Mouse (Mus musculus) spleen, adult 2 months (tissue): ENCODE data around the gene Smim24. TPM values are rescaled to one million over a fixed set of nuclear protein-coding genes. Genes with fewer than 3 reads are reported as not detected.

ENCODE experiments used
- DNase-seq, 2 experiments: peaks; one replicate each; pipeline versions ENCODE4 v3.0.0 to v3.0.0-alpha.2; 2012 to 2021; ENCODE audit warnings: low spot score in 2 of 2, low read depth in 1 of 2
- H3K27ac ChIP-seq: fragments of 200-500 bp; 2 replicates; pipeline ENCODE4 v1.5.1; 2012; ENCODE audit warnings: low read length, inconsistent platforms; ENCODE audit not compliant: insufficient read depth
- H3K27me3 ChIP-seq: fragments of 200-500 bp; 2 replicates; pipeline ENCODE4 v1.6.1; 2012; ENCODE audit warnings: mild to moderate bottlenecking, moderate library complexity, low read length, inconsistent platforms; ENCODE audit not compliant: control insufficient read depth, insufficient read depth
- H3K36me3 ChIP-seq: fragments of 200-500 bp; 2 replicates; pipeline ENCODE4 v1.6.1; 2012; ENCODE audit warnings: mild to moderate bottlenecking, low read length, inconsistent platforms; ENCODE audit not compliant: control insufficient read depth, insufficient read depth
- H3K4me1 ChIP-seq: fragments of 200-500 bp; 2 replicates; pipeline ENCODE4 v1.6.1; 2011; ENCODE audit warnings: inconsistent platforms; ENCODE audit not compliant: control insufficient read depth, insufficient read depth, insufficient read length
- H3K4me3 ChIP-seq: fragments of 200-500 bp; 2 replicates; pipeline ENCODE4 v1.5.1; 2011; ENCODE audit warnings: mild to moderate bottlenecking, inconsistent platforms; ENCODE audit not compliant: insufficient read depth, insufficient read length; ENCODE audit errors: extremely low read depth
- CTCF ChIP-seq: fragments of 200-500 bp; IDR thresholded peaks from 2 replicates; pipeline ENCODE4 v1.5.1; 2011; ENCODE audit warnings: mild to moderate bottlenecking, inconsistent platforms; ENCODE audit not compliant: insufficient read depth, insufficient read length, insufficient replicate concordance; ENCODE audit errors: extremely low read depth
- POLR2A ChIP-seq: fragments of 200-500 bp; IDR thresholded peaks from 2 replicates; pipeline ENCODE4 v1.6.1; 2011; ENCODE audit warnings: low read depth, low read length, inconsistent platforms
- WGBS: fragments of 180-500 bp; shearing (Covaris S2); methylation state at CpG from one replicate; pipeline ENCODE4 v1.1.7; 2018; 5-methylcytosine and 5-hydroxymethylcytosine counted together
- polyA plus RNA-seq: library from polyadenylated mRNA; depleted of rRNA; stranded (reverse); fragments of >200 nt; gene quantifications from 2 replicates; pipeline ENCODE4 v1.2.3, GENCODE M21; 2012

Smim24 gene
- polyA plus RNA-seq, 1 experiment = 18.3 TPM

DNA sequence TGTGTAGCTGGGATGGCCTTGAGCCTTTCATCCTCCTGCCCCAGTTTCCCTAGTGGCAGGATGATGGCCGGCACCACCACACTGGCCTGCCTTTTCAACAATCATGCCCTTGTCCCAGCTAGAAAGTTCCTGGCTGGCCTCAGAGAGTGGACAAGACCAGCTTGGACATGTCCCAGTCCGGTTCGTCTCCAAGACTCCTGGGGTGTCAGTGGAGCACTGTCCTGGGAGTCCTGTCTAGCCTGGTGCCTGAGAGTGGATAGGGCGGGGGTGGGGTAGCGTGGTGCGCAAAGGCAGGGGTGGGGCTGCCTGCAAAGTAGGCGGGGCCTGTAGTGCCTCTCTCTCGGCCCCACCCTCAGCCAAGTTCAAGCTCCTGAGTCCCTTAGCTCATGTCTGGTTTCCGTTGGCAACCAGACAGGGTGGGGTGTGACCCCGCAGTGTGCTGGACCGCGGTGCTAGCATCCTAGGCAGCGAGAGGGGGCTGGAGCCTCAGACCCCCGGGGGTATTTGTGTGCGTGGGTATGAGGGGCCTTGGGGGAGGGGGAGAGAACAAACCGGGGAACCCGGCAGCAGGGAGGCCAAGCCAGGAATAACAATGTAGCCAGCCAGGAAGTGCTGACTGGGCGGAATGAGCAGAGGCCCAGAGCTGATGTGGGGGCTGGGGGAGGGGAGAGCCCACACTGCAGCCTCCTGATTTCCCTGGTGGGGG, 8.8 kb downstream of the Smim24 start:
- Histone ChIP-seq H3K27me3 (no peaks in the 10 kb centered on the region), H3K27ac (peak overlapping the region; percentile 58; the same call in 1 of the 2 replicates), H3K36me3 (peaks cover 15% of the 10 kb centered on the region), H3K4me1 (peaks cover 8% of the 10 kb centered on the region), H3K4me3 (no peak overlapping the region)
- TF ChIP-seq CTCF (no peak), POLR2A (no peak)
- 60% methylated on average over 18 of the region's 18 CpGs for WGBS
- no peak for DNase-seq

DNA sequence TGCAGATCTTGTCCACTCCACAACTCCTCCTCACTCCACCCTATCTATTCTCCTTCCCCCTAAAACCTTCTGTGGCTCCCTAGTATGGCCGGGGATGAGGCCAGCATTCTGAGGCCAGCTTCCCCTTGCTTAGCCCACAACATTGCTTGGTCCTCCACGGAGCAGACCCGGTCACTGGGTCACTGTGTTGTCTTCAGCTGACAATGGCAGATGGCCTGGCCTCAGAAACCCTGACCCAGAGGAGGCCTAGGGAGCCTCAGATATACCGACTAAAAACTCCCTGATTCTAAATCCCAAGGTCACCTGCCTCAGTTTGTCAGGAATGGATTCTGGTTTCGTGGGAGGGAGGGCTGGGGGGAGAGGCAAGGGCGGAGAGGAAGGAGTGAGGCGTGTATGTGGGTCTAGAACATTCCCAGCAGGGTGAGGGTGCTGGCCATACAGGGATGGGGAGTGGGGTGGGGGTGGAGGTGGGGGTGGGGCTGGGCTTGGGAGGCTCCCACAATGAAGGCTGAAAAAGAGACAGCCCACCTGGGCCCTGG, 9.4 kb downstream of the Smim24 start:
- Histone ChIP-seq H3K4me1 (peaks cover 11% of the 10 kb centered on the region), H3K27me3 (no peaks in the 10 kb centered on the region), H3K4me3 (no peak overlapping the region), H3K36me3 (peaks cover 18% of the 10 kb centered on the region), H3K27ac (peak overlapping the region; percentile 29; the same call in 1 of the 2 replicates)
- no peak for DNase-seq
- TF ChIP-seq CTCF (no peak), POLR2A (no peak)
- WGBS = 87% methylated on average over 7 of the region's 7 CpGs

DNA sequence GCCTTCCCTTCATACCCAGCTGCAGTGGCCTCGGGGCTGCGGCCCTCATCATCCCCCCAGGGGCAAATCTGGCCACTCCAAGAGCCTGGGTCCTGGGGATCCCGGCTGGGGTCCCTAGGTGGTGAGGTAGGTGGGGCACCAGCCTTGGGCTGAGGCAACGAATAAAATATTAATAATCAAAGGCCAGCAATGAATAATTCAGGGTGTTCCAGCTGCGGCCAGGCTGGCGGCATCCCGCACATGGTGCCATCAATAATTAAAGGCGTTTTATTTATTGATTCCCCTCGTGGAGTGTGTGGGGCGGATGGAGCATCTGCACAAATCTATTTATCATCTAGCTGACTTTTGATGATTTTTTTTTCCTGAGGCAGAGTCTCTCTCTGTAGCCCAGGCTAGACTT, 10.7 kb downstream of the Smim24 start:
- DNase-seq = no peak
- Histone ChIP-seq H3K27ac (no peak overlapping the region), H3K4me1 (peaks cover 22% of the 10 kb centered on the region), H3K27me3 (no peaks in the 10 kb centered on the region), H3K36me3 (peaks cover 18% of the 10 kb centered on the region), H3K4me3 (no peak overlapping the region)
- 91% methylated on average over 10 of the region's 10 CpGs for WGBS
- no peak for TF ChIP-seq CTCF
- TF ChIP-seq POLR2A = no peak

DNA sequence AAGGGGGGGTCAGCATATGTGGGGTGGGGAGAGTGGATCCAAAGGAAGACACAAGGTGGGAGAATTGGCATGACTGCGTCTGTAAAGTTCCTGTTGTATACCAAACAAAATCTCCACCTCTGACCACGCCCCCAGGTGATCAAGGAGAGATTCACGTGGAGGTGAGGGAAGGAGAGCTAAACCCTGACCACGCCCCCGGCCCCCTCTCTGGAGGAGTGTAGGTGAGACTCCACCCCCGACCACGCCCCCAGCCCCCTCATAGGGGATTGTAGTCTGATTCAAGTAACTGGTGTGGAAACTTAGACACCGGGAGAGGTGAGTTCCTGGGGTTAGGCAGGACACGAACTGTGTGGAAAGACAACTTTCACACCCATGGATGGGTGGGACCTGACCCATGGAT, 11.2 kb downstream of the Smim24 start:
- peaks cover 27% of the 10 kb centered on the region for H3K4me1 ChIP-seq
- no peak overlapping the region for H3K4me3 ChIP-seq
- H3K27me3 ChIP-seq = no peaks in the 10 kb centered on the region
- TF ChIP-seq POLR2A (no peak), CTCF (no peak)
- WGBS = 72% methylated on average over 9 of the region's 9 CpGs
- H3K36me3 ChIP-seq = peaks cover 18% of the 10 kb centered on the region
- DNase-seq = no peak
- H3K27ac ChIP-seq = peak overlapping the region; percentile 43

DNA sequence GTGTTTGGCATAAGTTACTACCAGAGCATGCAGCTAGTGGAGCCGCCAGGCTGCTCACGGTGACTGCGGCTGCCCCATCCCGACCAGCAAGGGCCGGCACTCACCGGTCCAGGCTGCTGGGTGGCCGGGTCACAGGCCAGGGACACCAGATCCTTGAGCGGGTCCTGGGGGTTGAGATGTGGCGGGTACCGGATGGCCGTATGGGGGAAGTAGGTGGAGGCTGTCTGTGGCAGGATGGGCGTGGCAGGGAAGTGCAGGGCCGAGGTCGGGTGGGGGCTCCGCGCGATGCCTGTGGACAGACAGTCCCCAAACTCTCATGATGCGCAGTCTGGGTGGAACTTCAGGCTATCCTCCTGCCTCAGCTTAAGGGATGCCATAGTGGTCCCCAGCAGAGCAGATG, 11.9 kb downstream of the Smim24 start:
- peaks cover 28% of the 10 kb centered on the region for H3K4me1 ChIP-seq
- H3K27me3 ChIP-seq = no peaks in the 10 kb centered on the region
- peak in 1 of 2 experiments; percentile 48 for DNase-seq
- WGBS = 40% methylated on average over 18 of the region's 18 CpGs
- TF ChIP-seq CTCF (no peak), POLR2A (no peak)
- peak overlapping the region; percentile 43 for H3K27ac ChIP-seq
- H3K4me3 ChIP-seq = no peak overlapping the region; the same call in 1 of the 2 replicates
- H3K36me3 ChIP-seq = peaks cover 16% of the 10 kb centered on the region

DNA sequence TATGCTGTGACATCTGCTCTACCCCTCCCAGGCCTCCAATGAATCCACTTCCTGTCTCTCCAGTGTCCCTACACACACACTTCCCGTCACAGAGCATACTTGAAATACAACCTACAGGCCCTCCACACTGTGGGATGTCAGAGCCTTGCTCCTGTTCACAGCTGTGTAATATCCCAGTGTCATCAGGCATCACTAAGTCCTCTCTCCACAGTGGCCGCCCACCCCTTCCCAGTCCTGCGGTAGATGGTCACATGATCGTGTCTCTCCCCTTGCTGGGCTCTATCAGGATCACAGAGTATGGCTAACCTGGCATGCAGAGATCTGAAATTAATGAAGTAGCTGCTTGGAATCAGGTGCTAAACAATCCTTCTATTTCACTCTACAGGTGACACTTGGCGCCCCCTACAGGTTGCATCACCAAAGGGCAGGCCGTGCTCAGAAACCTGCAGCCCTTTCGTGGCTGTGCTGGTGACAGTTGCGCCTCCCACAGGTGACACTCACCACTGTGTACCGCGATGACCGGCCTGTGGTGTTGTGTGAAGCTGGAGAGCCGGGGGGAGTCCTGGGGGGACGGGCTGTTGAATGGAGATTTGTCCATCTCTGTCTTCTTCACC, 12.8 kb downstream of the Smim24 start:
- H3K27ac ChIP-seq = no peak overlapping the region
- peak in 1 of 2 experiments; percentile 63 for DNase-seq
- H3K27me3 ChIP-seq = no peaks in the 10 kb centered on the region
- no peak overlapping the region for H3K4me3 ChIP-seq
- peaks cover 31% of the 10 kb centered on the region for H3K4me1 ChIP-seq
- H3K36me3 ChIP-seq = peaks cover 6% of the 10 kb centered on the region
- TF ChIP-seq CTCF (peak; percentile 61; the same call in 1 of the 2 replicates), POLR2A (no peak)
- WGBS = 66% methylated on average over 13 of the region's 13 CpGs
